Mouse (Mus musculus) layer of hippocampus, postnatal 36 days (tissue): ENCODE results near the gene Txnrd3. TPM values are rescaled to one million over a fixed set of nuclear protein-coding genes. Genes with fewer than 3 reads are reported as not detected.

Experiments used
- total RNA-seq, 2 experiments: library from RNA; stranded (reverse); gene quantifications; 2 replicates each; pipeline ENCODE4 v1.2.3; 2021

Gene Txnrd3
- total RNA-seq, 2 experiments from 2014 or later, result 3.3 to 3.6 TPM

Other genes starting within 250 kb of the Txnrd3 start
- gene Chchd6, start 48.3 kb upstream of the Txnrd3 start, total RNA-seq, result 10 to 100 TPM; 63.0 to 64.8 TPM
- gene Vmn1r40, start 63.6 kb downstream of the Txnrd3 start, total RNA-seq, result not detected
- gene Vmn1r41, start 96.8 kb downstream of the Txnrd3 start, total RNA-seq, result not detected
- not detected for gene Vmn1r42, start 232.4 kb downstream of the Txnrd3 start, total RNA-seq
- gene Vmn1r43, start 232.4 kb downstream of the Txnrd3 start, total RNA-seq, result not detected
- gene Vmn1r44, start 239.7 kb downstream of the Txnrd3 start, total RNA-seq, result not detected